Mouse (Mus musculus): Measurements from ENCODE around the gene Abcg5. TPM values are rescaled to one million over a fixed set of nuclear protein-coding genes. Genes with fewer than 3 reads are reported as not detected.

The Abcg5 gene
- polyA plus RNA-seq, 1 experiment from 2014 or later, result 1.1 TPM

- DNase-seq (ENCODE audit: low spot score), result no peak
- ATAC-seq (replicated peaks; ENCODE audit: low FRiP score, low TSS enrichment, low read depth), result no peak
- Histone ChIP-seq H3K4me1 (replicated peaks; ENCODE audit: control insufficient read depth, insufficient read depth, low read length) (0 out of 2 replicates have a peak, but pooled peaks cover 7% of the 10 kb centered on the region), H3K27me3 (replicated peaks; ENCODE audit: control insufficient read depth, insufficient read depth, low read length) (no peaks in the 10 kb centered on the region), H3K4me3 (ENCODE audit: low read depth, low read length) (no peak overlapping the region), H3K36me3 (ENCODE audit: control insufficient read depth, insufficient read depth, low read length) (no peaks in the 10 kb centered on the region), H3K9ac (ENCODE audit: low read length) (no peak overlapping the region), H3K9me3 (ENCODE audit: control insufficient read depth, low read length) (no peaks in the 10 kb centered on the region), H3K27ac (ENCODE audit: low read depth) (no peak overlapping the region), H3K4me2 (ENCODE audit: low read length) (no peak overlapping the region)
- 72% methylated on average over 2 of the region's 2 CpGs for WGBS
These were observed 10.9 kb upstream of the Abcg5 start for GRCm38 (mm10) chr17:84693741-84694140.

- Histone ChIP-seq H3K4me3 (ENCODE audit: low read depth, low read length) (no peak overlapping the region), H3K27ac (ENCODE audit: low read depth) (no peak overlapping the region), H3K9ac (ENCODE audit: low read length) (no peak overlapping the region), H3K36me3 (ENCODE audit: control insufficient read depth, insufficient read depth, low read length) (no peaks in the 10 kb centered on the region), H3K27me3 (replicated peaks; ENCODE audit: control insufficient read depth, insufficient read depth, low read length) (no peaks in the 10 kb centered on the region), H3K4me1 (replicated peaks; ENCODE audit: control insufficient read depth, insufficient read depth, low read length) (0 out of 2 replicates have a peak, but pooled peaks cover 7% of the 10 kb centered on the region), H3K4me2 (ENCODE audit: low read length) (no peak overlapping the region), H3K9me3 (ENCODE audit: control insufficient read depth, low read length) (no peaks in the 10 kb centered on the region)
- DNase-seq (ENCODE audit: low spot score) (no peak), ATAC-seq (replicated peaks; ENCODE audit: low FRiP score, low TSS enrichment, low read depth) (no peak)
- whole genome bisulfite sequencing, result 56% methylated on average over 5 of the region's 5 CpGs
These were observed 7.3 kb upstream of the Abcg5 start for GRCm38 (mm10) chr17:84690111-84690510.

- Histone ChIP-seq H3K9ac (ENCODE audit: low read length) (no peak overlapping the region), H3K27me3 (replicated peaks; ENCODE audit: control insufficient read depth, insufficient read depth, low read length) (no peaks in the 10 kb centered on the region), H3K4me2 (ENCODE audit: low read length) (no peak overlapping the region), H3K9me3 (ENCODE audit: control insufficient read depth, low read length) (no peaks in the 10 kb centered on the region), H3K36me3 (ENCODE audit: control insufficient read depth, insufficient read depth, low read length) (no peaks in the 10 kb centered on the region), H3K27ac (ENCODE audit: low read depth) (no peak overlapping the region), H3K4me3 (ENCODE audit: low read depth, low read length) (no peak overlapping the region), H3K4me1 (replicated peaks; ENCODE audit: control insufficient read depth, insufficient read depth, low read length) (peaks cover 7% of the 10 kb centered on the region; the same call in 1 of the 2 replicates)
- no peak for DNase-seq (ENCODE audit: low spot score)
- no peak for ATAC-seq (replicated peaks; ENCODE audit: low FRiP score, low TSS enrichment, low read depth)
- WGBS, result 68% methylated on average over 5 of the region's 5 CpGs
These were observed 6.5 kb upstream of the Abcg5 start for GRCm38 (mm10) chr17:84689316-84689715.

DNA sequence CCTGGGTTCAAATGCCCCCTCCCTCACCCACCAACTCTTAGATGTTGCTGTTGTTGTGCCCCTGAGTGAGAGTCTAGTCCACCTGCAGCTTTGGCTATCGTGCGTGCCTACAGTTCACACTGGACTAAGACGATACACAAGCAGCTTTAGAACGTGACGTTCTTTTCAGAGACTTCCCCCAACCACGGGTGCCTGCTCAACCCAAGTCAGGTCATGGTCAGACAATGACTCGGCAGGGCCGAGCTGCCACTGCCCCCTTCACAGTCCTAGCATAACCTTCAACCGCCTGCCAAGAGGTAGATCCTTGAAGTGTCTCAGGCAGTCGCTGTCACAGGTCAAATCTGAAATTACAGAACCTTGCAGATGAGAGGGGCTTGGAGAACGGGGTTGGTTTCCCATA, 6.0 kb upstream of the Abcg5 start:
- no peak overlapping the region for H3K4me2 ChIP-seq (ENCODE audit: low read length)
- WGBS, result 91% methylated on average over 11 of the region's 11 CpGs
- no peaks in the 10 kb centered on the region for H3K9me3 ChIP-seq (ENCODE audit: control insufficient read depth, low read length)
- DNase-seq (ENCODE audit: low spot score) (no peak), ATAC-seq (replicated peaks; ENCODE audit: low FRiP score, low TSS enrichment, low read depth) (no peak)
- H3K27me3 ChIP-seq (replicated peaks; ENCODE audit: control insufficient read depth, insufficient read depth, low read length), result no peaks in the 10 kb centered on the region
- no peaks in the 10 kb centered on the region for H3K36me3 ChIP-seq (ENCODE audit: control insufficient read depth, insufficient read depth, low read length)
- no peak overlapping the region for H3K4me3 ChIP-seq (ENCODE audit: low read depth, low read length)
- no peak overlapping the region for H3K9ac ChIP-seq (ENCODE audit: low read length)
- H3K4me1 ChIP-seq (replicated peaks; ENCODE audit: control insufficient read depth, insufficient read depth, low read length), result peaks cover 7% of the 10 kb centered on the region; the same call in 1 of the 2 replicates
- H3K27ac ChIP-seq (ENCODE audit: low read depth), result no peak overlapping the region

DNA sequence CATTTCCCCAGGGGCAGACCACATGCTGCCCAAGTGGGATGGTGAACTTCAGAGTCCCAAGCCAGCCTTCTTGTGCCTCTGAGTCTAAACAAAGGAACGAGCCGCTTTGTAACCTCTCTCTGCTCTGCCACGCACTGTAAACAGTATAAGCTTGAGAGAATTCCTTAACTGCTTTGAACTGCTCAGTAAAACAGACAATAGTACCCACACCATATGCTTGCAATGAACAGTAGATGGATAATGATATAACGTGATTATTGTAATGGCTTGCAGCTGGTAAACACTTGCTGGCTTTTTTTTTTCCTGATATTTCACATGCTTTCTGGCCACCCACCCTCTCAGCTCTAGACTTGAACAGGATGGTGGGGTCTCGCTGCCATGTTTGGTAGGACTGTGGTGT, 5.2 kb upstream of the Abcg5 start:
- ATAC-seq (replicated peaks; ENCODE audit: low FRiP score, low TSS enrichment, low read depth) (no peak), DNase-seq (ENCODE audit: low spot score) (no peak)
- H3K9ac ChIP-seq (ENCODE audit: low read length), result no peak overlapping the region
- WGBS, result 45% methylated on average over 5 of the region's 5 CpGs
- no peaks in the 10 kb centered on the region for H3K36me3 ChIP-seq (ENCODE audit: control insufficient read depth, insufficient read depth, low read length)
- H3K4me1 ChIP-seq (replicated peaks; ENCODE audit: control insufficient read depth, insufficient read depth, low read length), result peaks cover 7% of the 10 kb centered on the region; the same call in 1 of the 2 replicates
- H3K27ac ChIP-seq (ENCODE audit: low read depth), result no peak overlapping the region
- H3K4me2 ChIP-seq (ENCODE audit: low read length), result no peak overlapping the region
- H3K4me3 ChIP-seq (ENCODE audit: low read depth, low read length), result no peak overlapping the region
- H3K9me3 ChIP-seq (ENCODE audit: control insufficient read depth, low read length), result no peaks in the 10 kb centered on the region
- H3K27me3 ChIP-seq (replicated peaks; ENCODE audit: control insufficient read depth, insufficient read depth, low read length), result no peaks in the 10 kb centered on the region

DNA sequence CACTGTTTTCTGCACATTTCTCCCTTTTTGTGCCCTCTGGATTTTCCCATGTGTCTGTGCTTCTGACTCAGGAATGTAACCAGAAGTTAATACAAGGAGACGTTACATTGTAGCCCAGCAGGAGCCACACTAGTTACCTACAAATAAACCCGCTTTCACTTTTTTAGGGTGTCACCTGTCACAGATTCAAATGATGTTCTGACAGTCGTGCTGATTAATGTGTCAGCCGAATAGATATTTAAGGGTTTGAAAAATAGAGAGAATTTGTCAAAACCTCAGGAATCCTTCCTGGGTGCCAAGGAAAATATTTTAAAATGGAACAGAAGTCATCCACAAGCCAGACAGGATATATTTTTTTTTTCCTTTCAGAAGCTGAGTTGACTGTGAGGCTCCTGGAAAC, 2.5 kb upstream of the Abcg5 start:
- H3K27ac ChIP-seq (ENCODE audit: low read depth), result no peak overlapping the region
- H3K36me3 ChIP-seq (ENCODE audit: control insufficient read depth, insufficient read depth, low read length), result no peaks in the 10 kb centered on the region
- WGBS, result 77% methylated on average over 4 of the region's 4 CpGs
- no peak overlapping the region for H3K4me3 ChIP-seq (ENCODE audit: low read depth, low read length)
- H3K4me1 ChIP-seq (replicated peaks; ENCODE audit: control insufficient read depth, insufficient read depth, low read length), result peaks cover 4% of the 10 kb centered on the region; the same call in 1 of the 2 replicates
- H3K9me3 ChIP-seq (ENCODE audit: control insufficient read depth, low read length), result no peaks in the 10 kb centered on the region
- H3K4me2 ChIP-seq (ENCODE audit: low read length), result no peak overlapping the region
- no peaks in the 10 kb centered on the region for H3K27me3 ChIP-seq (replicated peaks; ENCODE audit: control insufficient read depth, insufficient read depth, low read length)
- no peak overlapping the region for H3K9ac ChIP-seq (ENCODE audit: low read length)
- no peak for DNase-seq (ENCODE audit: low spot score)
- no peak for ATAC-seq (replicated peaks; ENCODE audit: low FRiP score, low TSS enrichment, low read depth)

DNA sequence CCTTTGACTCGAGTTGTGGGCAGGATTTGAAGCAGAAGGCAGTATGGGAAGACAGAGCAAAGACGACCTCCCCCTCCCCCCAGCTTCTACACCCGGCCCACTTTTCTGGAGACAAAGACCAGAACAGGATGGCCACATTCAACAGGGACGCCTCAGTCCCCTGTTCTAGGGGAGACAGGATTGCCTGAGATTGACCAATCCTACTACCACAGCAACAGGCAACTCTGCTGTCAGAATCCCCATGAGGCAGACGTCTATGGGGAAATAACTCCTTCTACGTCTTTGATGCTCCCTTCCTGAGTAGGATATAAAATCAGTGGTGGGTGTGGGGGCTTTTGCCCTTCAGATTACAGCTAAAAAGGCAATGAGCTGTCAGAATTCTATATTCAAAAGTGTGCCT, 1.5 kb upstream of the Abcg5 start:
- no peaks in the 10 kb centered on the region; the same call in 1 of the 2 replicates for H3K4me1 ChIP-seq (replicated peaks; ENCODE audit: control insufficient read depth, insufficient read depth, low read length)
- 35% methylated on average over 6 of the region's 6 CpGs for WGBS
- ATAC-seq (replicated peaks; ENCODE audit: low FRiP score, low TSS enrichment, low read depth) (no peak), DNase-seq (ENCODE audit: low spot score) (no peak)
- H3K9me3 ChIP-seq (ENCODE audit: control insufficient read depth, low read length), result no peaks in the 10 kb centered on the region
- H3K4me3 ChIP-seq (ENCODE audit: low read depth, low read length), result no peak overlapping the region
- H3K27ac ChIP-seq (ENCODE audit: low read depth), result no peak overlapping the region
- no peaks in the 10 kb centered on the region for H3K36me3 ChIP-seq (ENCODE audit: control insufficient read depth, insufficient read depth, low read length)
- H3K9ac ChIP-seq (ENCODE audit: low read length), result no peak overlapping the region
- no peak overlapping the region for H3K4me2 ChIP-seq (ENCODE audit: low read length)
- H3K27me3 ChIP-seq (replicated peaks; ENCODE audit: control insufficient read depth, insufficient read depth, low read length), result no peaks in the 10 kb centered on the region

- 78% methylated on average over 3 of the region's 3 CpGs for WGBS
- Histone ChIP-seq H3K9ac (ENCODE audit: low read length) (no peak overlapping the region), H3K4me3 (ENCODE audit: low read depth, low read length) (no peak overlapping the region), H3K4me1 (replicated peaks; ENCODE audit: control insufficient read depth, insufficient read depth, low read length) (no peaks in the 10 kb centered on the region; the same call in 1 of the 2 replicates), H3K36me3 (ENCODE audit: control insufficient read depth, insufficient read depth, low read length) (no peaks in the 10 kb centered on the region), H3K27ac (ENCODE audit: low read depth) (no peak overlapping the region), H3K4me2 (ENCODE audit: low read length) (no peak overlapping the region), H3K9me3 (ENCODE audit: control insufficient read depth, low read length) (no peaks in the 10 kb centered on the region), H3K27me3 (replicated peaks; ENCODE audit: control insufficient read depth, insufficient read depth, low read length) (no peaks in the 10 kb centered on the region)
- ATAC-seq (replicated peaks; ENCODE audit: low FRiP score, low TSS enrichment, low read depth) (no peak), DNase-seq (ENCODE audit: low spot score) (no peak)
These were observed 1.1 kb downstream of the Abcg5 start for GRCm38 (mm10) chr17:84681670-84682069.

- peaks cover 8% of the 10 kb centered on the region for H3K4me1 ChIP-seq (replicated peaks; ENCODE audit: control insufficient read depth, insufficient read depth, low read length)
- WGBS, result 81% methylated on average over 11 of the region's 11 CpGs
- no peak overlapping the region for H3K4me2 ChIP-seq (ENCODE audit: low read length)
- H3K9me3 ChIP-seq (ENCODE audit: control insufficient read depth, low read length), result no peaks in the 10 kb centered on the region
- DNase-seq (ENCODE audit: low spot score) (no peak), ATAC-seq (replicated peaks; ENCODE audit: low FRiP score, low TSS enrichment, low read depth) (no peak)
- H3K27ac ChIP-seq (ENCODE audit: low read depth), result no peak overlapping the region
- no peak overlapping the region for H3K4me3 ChIP-seq (ENCODE audit: low read depth, low read length)
- H3K27me3 ChIP-seq (replicated peaks; ENCODE audit: control insufficient read depth, insufficient read depth, low read length), result no peaks in the 10 kb centered on the region; the same call in 1 of the 2 replicates
- no peaks in the 10 kb centered on the region for H3K36me3 ChIP-seq (ENCODE audit: control insufficient read depth, insufficient read depth, low read length)
- H3K9ac ChIP-seq (ENCODE audit: low read length), result no peak overlapping the region
These were observed 5.2 kb downstream of the Abcg5 start for GRCm38 (mm10) chr17:84677595-84677994.
